Mouse (Mus musculus): ENCODE data around the gene Tbx15. TPM values are rescaled to one million over a fixed set of nuclear protein-coding genes. Genes with fewer than 3 reads are reported as not detected.
"Not testable (repeated sequence)": the region's sequence is repeated elsewhere in the genome, so short reads cannot be mapped to it uniquely, and the experiment has no call there.

Gene Tbx15
- polyA plus RNA-seq, 1 experiment: 5.0 TPM

- H3K79me2 ChIP-seq (ENCODE audit: control insufficient read depth, insufficient read depth): no peaks in the 10 kb centered on the region
- no peaks in the 10 kb centered on the region for H3K36me3 ChIP-seq (ENCODE audit: control insufficient read depth, insufficient read depth)
- no peak overlapping the region for H3ac ChIP-seq (ENCODE audit: control insufficient read depth, insufficient read length, low read depth)
- H3K4me3 ChIP-seq (ENCODE audit: insufficient read depth, poor library complexity, severe bottlenecking): no peak overlapping the region
- TF ChIP-seq MAX (IDR thresholded peaks at IDR 0.05) (no peak), FOSL1 (IDR thresholded peaks at IDR 0.05; ENCODE audit: insufficient read depth, low read length, poor library complexity, severe bottlenecking) (no peak), CTCF (IDR thresholded peaks at IDR 0.05; ENCODE audit: control insufficient read depth, insufficient read depth, insufficient read length) (no peak), MYOD1 (IDR thresholded peaks at IDR 0.05; ENCODE audit: control insufficient read depth, insufficient read length, low read depth) (no peak), USF1 (IDR thresholded peaks at IDR 0.05; ENCODE audit: low read depth) (no peak), MYOG (IDR thresholded peaks at IDR 0.05; ENCODE audit: control insufficient read depth, extremely low read depth, insufficient read length) (no peak), CEBPB (IDR thresholded peaks at IDR 0.05; ENCODE audit: low read depth) (no peak)
- H3K79me3 ChIP-seq (ENCODE audit: low read depth): no peaks in the 10 kb centered on the region
- H3K27me3 ChIP-seq (ENCODE audit: control insufficient read depth, insufficient read depth, insufficient read length): no peaks in the 10 kb centered on the region
Observed at GRCm38 (mm10) chr3:99290064-99290702, 50.0 kb downstream of the Tbx15 start.

DNA sequence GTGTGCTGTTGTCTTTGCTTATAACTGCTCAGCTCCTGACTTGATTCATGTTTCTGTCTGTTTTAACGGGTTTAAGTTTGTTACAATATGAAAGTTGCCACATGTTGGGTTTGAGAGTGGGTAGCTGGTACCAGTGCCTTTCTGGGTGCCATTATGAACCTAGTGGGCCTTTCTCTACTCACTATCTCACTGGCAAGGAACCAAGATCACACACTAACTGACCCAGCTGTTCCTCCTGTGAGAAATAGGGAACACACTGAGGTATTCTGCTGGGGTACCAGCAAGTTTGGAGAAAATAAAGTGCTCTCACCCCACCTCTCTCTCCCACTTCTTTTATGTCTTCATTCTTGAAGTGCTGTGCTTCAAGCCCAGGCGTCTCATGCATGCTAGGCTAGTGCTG is 50.7 kb downstream of the Tbx15 start:
- TF ChIP-seq CTCF (IDR thresholded peaks at IDR 0.05; ENCODE audit: control insufficient read depth, insufficient read depth, insufficient read length) (no peak), CEBPB (IDR thresholded peaks at IDR 0.05; ENCODE audit: low read depth) (no peak), USF1 (IDR thresholded peaks at IDR 0.05; ENCODE audit: low read depth) (no peak), FOSL1 (IDR thresholded peaks at IDR 0.05; ENCODE audit: insufficient read depth, low read length, poor library complexity, severe bottlenecking) (no peak), MAX (IDR thresholded peaks at IDR 0.05) (no peak), MYOD1 (IDR thresholded peaks at IDR 0.05; ENCODE audit: control insufficient read depth, insufficient read length, low read depth) (no peak), MYOG (IDR thresholded peaks at IDR 0.05; ENCODE audit: control insufficient read depth, extremely low read depth, insufficient read length) (no peak)
- Histone ChIP-seq H3K79me3 (ENCODE audit: low read depth) (no peaks in the 10 kb centered on the region), H3ac (ENCODE audit: control insufficient read depth, insufficient read length, low read depth) (no peak overlapping the region), H3K36me3 (ENCODE audit: control insufficient read depth, insufficient read depth) (no peaks in the 10 kb centered on the region), H3K4me3 (ENCODE audit: insufficient read depth, poor library complexity, severe bottlenecking) (no peak overlapping the region), H3K79me2 (ENCODE audit: control insufficient read depth, insufficient read depth) (no peaks in the 10 kb centered on the region), H3K27me3 (ENCODE audit: control insufficient read depth, insufficient read depth, insufficient read length) (no peaks in the 10 kb centered on the region)

GRCm38 (mm10) chr3:99291386-99291785 is 51.2 kb downstream of the Tbx15 start:
- Histone ChIP-seq H3K79me3 (ENCODE audit: low read depth) (no peaks in the 10 kb centered on the region), H3K36me3 (ENCODE audit: control insufficient read depth, insufficient read depth) (no peaks in the 10 kb centered on the region), H3K4me3 (ENCODE audit: insufficient read depth, poor library complexity, severe bottlenecking) (no peak overlapping the region), H3K79me2 (ENCODE audit: control insufficient read depth, insufficient read depth) (no peaks in the 10 kb centered on the region), H3ac (ENCODE audit: control insufficient read depth, insufficient read length, low read depth) (no peak overlapping the region), H3K27me3 (ENCODE audit: control insufficient read depth, insufficient read depth, insufficient read length) (no peaks in the 10 kb centered on the region)
- TF ChIP-seq FOSL1 (IDR thresholded peaks at IDR 0.05; ENCODE audit: insufficient read depth, low read length, poor library complexity, severe bottlenecking): no peak
- no peak for TF ChIP-seq USF1 (IDR thresholded peaks at IDR 0.05; ENCODE audit: low read depth)
- no peak for TF ChIP-seq CTCF (IDR thresholded peaks at IDR 0.05; ENCODE audit: control insufficient read depth, insufficient read depth, insufficient read length)
- no peak for TF ChIP-seq CEBPB (IDR thresholded peaks at IDR 0.05; ENCODE audit: low read depth)
- no peak for TF ChIP-seq MAX (IDR thresholded peaks at IDR 0.05)
- TF ChIP-seq MYOG (IDR thresholded peaks at IDR 0.05; ENCODE audit: control insufficient read depth, extremely low read depth, insufficient read length): no peak
- no peak for TF ChIP-seq MYOD1 (IDR thresholded peaks at IDR 0.05; ENCODE audit: control insufficient read depth, insufficient read length, low read depth)

- H3K27me3 ChIP-seq (ENCODE audit: control insufficient read depth, insufficient read depth, insufficient read length): no peaks in the 10 kb centered on the region
- H3K79me2 ChIP-seq (ENCODE audit: control insufficient read depth, insufficient read depth): no peaks in the 10 kb centered on the region
- H3K4me3 ChIP-seq (ENCODE audit: insufficient read depth, poor library complexity, severe bottlenecking): no peak overlapping the region
- H3K36me3 ChIP-seq (ENCODE audit: control insufficient read depth, insufficient read depth): no peaks in the 10 kb centered on the region
- no peak for TF ChIP-seq CEBPB (IDR thresholded peaks at IDR 0.05; ENCODE audit: low read depth)
- TF ChIP-seq MYOD1 (IDR thresholded peaks at IDR 0.05; ENCODE audit: control insufficient read depth, insufficient read length, low read depth): no peak
- TF ChIP-seq FOSL1 (IDR thresholded peaks at IDR 0.05; ENCODE audit: insufficient read depth, low read length, poor library complexity, severe bottlenecking): no peak
- TF ChIP-seq MAX (IDR thresholded peaks at IDR 0.05): no peak
- TF ChIP-seq MYOG (IDR thresholded peaks at IDR 0.05; ENCODE audit: control insufficient read depth, extremely low read depth, insufficient read length): no peak
- no peak for TF ChIP-seq CTCF (IDR thresholded peaks at IDR 0.05; ENCODE audit: control insufficient read depth, insufficient read depth, insufficient read length)
- no peak for TF ChIP-seq USF1 (IDR thresholded peaks at IDR 0.05; ENCODE audit: low read depth)
- no peaks in the 10 kb centered on the region for H3K79me3 ChIP-seq (ENCODE audit: low read depth)
- no peak overlapping the region for H3ac ChIP-seq (ENCODE audit: control insufficient read depth, insufficient read length, low read depth)
Observed at GRCm38 (mm10) chr3:99292531-99292931, 52.4 kb downstream of the Tbx15 start.

DNA sequence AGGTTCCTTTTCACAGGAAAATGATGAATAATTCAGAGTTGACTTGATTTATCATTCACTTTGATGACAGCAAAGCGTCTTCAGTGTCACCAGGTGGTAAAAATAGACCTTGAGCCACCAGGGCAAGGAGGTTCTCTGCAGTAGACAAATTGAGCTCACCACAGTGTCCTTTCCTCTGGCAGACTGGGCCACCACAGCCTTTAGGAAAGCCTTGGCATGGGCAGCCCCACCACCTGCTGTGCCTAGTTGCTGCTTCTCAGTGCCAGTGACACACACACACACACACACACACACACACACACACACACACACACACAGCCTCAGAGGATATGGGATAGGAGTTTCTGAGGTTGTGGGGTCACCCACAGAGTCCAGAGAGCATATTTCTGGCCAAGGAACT is 54.0 kb downstream of the Tbx15 start:
- H3K79me2 ChIP-seq (ENCODE audit: control insufficient read depth, insufficient read depth); H3K27me3 ChIP-seq (ENCODE audit: control insufficient read depth, insufficient read depth, insufficient read length); H3K4me3 ChIP-seq (ENCODE audit: insufficient read depth, poor library complexity, severe bottlenecking); H3K36me3 ChIP-seq (ENCODE audit: control insufficient read depth, insufficient read depth); H3ac ChIP-seq (ENCODE audit: control insufficient read depth, insufficient read length, low read depth); H3K79me3 ChIP-seq (ENCODE audit: low read depth): not testable (repeated sequence)

- no peaks in the 10 kb centered on the region for H3K36me3 ChIP-seq (ENCODE audit: control insufficient read depth, insufficient read depth)
- no peak overlapping the region for H3ac ChIP-seq (ENCODE audit: control insufficient read depth, insufficient read length, low read depth)
- H3K4me3 ChIP-seq (ENCODE audit: insufficient read depth, poor library complexity, severe bottlenecking): no peak overlapping the region
- no peak for TF ChIP-seq CEBPB (IDR thresholded peaks at IDR 0.05; ENCODE audit: low read depth)
- no peak for TF ChIP-seq MYOD1 (IDR thresholded peaks at IDR 0.05; ENCODE audit: control insufficient read depth, insufficient read length, low read depth)
- no peak for TF ChIP-seq USF1 (IDR thresholded peaks at IDR 0.05; ENCODE audit: low read depth)
- no peak for TF ChIP-seq MYOG (IDR thresholded peaks at IDR 0.05; ENCODE audit: control insufficient read depth, extremely low read depth, insufficient read length)
- no peak for TF ChIP-seq MAX (IDR thresholded peaks at IDR 0.05)
- TF ChIP-seq FOSL1 (IDR thresholded peaks at IDR 0.05; ENCODE audit: insufficient read depth, low read length, poor library complexity, severe bottlenecking): no peak
- no peak for TF ChIP-seq CTCF (IDR thresholded peaks at IDR 0.05; ENCODE audit: control insufficient read depth, insufficient read depth, insufficient read length)
- no peaks in the 10 kb centered on the region for H3K79me2 ChIP-seq (ENCODE audit: control insufficient read depth, insufficient read depth)
- no peaks in the 10 kb centered on the region for H3K79me3 ChIP-seq (ENCODE audit: low read depth)
- no peaks in the 10 kb centered on the region for H3K27me3 ChIP-seq (ENCODE audit: control insufficient read depth, insufficient read depth, insufficient read length)
Observed at GRCm38 (mm10) chr3:99295301-99295700, 55.1 kb downstream of the Tbx15 start.
